Mouse (Mus musculus) kidney, adult 2 months (tissue): ENCODE measurements around the gene Gtsf1l. TPM values are rescaled to one million over a fixed set of nuclear protein-coding genes. Genes with fewer than 3 reads are reported as not detected.
A peak's percentile ranks its signal among the peaks of the same experiment; 100 is the strongest.
"Not testable (repeated sequence)": the region's sequence is repeated elsewhere in the genome, so short reads cannot be mapped to it uniquely, and the experiment has no call there.

Experiments used
- DNase-seq: peaks from one replicate; pipeline ENCODE4 v3.0.0; 2021
- H3K27ac ChIP-seq: fragments of 200-500 bp; 2 replicates; pipeline ENCODE4 v1.5.1; 2012; ENCODE audit warnings: low read depth, low read length, control low read depth, inconsistent platforms; ENCODE audit not compliant: insufficient read depth
- H3K27me3 ChIP-seq: fragments of 200-500 bp; replicated peaks from 2 replicates; pipeline ENCODE4 v1.6.1; 2012; ENCODE audit warnings: mild to moderate bottlenecking, moderate library complexity, low read length, inconsistent platforms; ENCODE audit not compliant: control insufficient read depth, insufficient read depth
- H3K36me3 ChIP-seq: fragments of 200-500 bp; 2 replicates; pipeline ENCODE4 v1.6.1; 2012; ENCODE audit warnings: mild to moderate bottlenecking, moderate library complexity, low read length, inconsistent platforms; ENCODE audit not compliant: control insufficient read depth, insufficient read depth
- H3K4me1 ChIP-seq: fragments of 200-500 bp; 2 replicates; pipeline ENCODE4 v1.6.1; 2011; ENCODE audit warnings: low read length; ENCODE audit not compliant: control insufficient read depth, insufficient read depth
- H3K4me3 ChIP-seq: fragments of 200-500 bp; 2 replicates; pipeline ENCODE4 v1.5.1; 2011; ENCODE audit warnings: mild to moderate bottlenecking, low read depth, low read length, control low read depth; ENCODE audit not compliant: insufficient read depth
- CTCF ChIP-seq: fragments of 200-500 bp; conservative IDR thresholded peaks from 2 replicates; pipeline ENCODE4 v1.5.1; 2011; ENCODE audit warnings: low read depth, mild to moderate bottlenecking, control low read depth, low read length, moderate library complexity, mixed read lengths; ENCODE audit not compliant: insufficient read depth, insufficient read length
- POLR2A ChIP-seq: fragments of 200-500 bp; IDR thresholded peaks from one replicate; pipeline ENCODE4 v1.6.1; 2011; ENCODE audit warnings: low read depth, low read length, control low read depth
- WGBS: fragments of 180-500 bp; shearing (Covaris S2); methylation state at CpG from one replicate; pipeline ENCODE4 v1.1.7; 2018; 5-methylcytosine and 5-hydroxymethylcytosine counted together
- polyA plus RNA-seq: library from polyadenylated mRNA; depleted of rRNA; stranded (reverse); fragments of >200 nt; gene quantifications from 2 replicates; pipeline ENCODE4 v1.2.3, GENCODE M21; 2012

The Gtsf1l gene
- polyA plus RNA-seq, 1 experiment, result not detected

DNA sequence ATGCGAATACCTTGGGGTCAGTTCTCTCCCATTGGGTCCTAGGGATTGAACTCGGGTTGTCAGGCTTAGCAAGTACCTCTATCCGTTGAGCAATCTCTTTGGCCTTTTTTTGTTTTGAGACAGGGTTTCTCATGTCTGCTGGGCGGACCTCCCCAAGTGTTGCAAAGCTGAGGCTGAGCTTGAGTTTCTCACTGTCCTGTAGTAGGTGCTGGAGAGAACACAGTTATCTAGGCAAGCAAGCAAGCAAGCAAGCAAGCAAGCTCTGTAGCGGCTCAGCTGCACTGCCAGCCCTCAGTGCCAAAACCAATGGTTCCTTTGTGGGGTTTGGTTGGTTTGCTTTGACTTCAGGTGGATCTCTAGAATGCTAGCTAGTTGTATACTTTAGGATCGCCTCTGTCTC, 27.0 kb downstream of the Gtsf1l start:
- no peak overlapping the region for H3K4me3 ChIP-seq
- TF ChIP-seq CTCF (no peak), POLR2A (no peak)
- H3K27ac ChIP-seq, result no peak overlapping the region
- WGBS, result 87% methylated on average over 6 of the region's 6 CpGs
- DNase-seq, result no peak
- H3K27me3 ChIP-seq, result no peaks in the 10 kb centered on the region
- H3K36me3 ChIP-seq, result no peaks in the 10 kb centered on the region
- H3K4me1 ChIP-seq, result no peaks in the 10 kb centered on the region

- not testable (repeated sequence) for H3K27me3 ChIP-seq, H3K27ac ChIP-seq, DNase-seq, H3K4me1 ChIP-seq, H3K36me3 ChIP-seq, H3K4me3 ChIP-seq
- WGBS, result 87% methylated on average over 7 of the region's 7 CpGs
Measured at GRCm38 (mm10) chr2:163058981-163059380, 28.7 kb downstream of the Gtsf1l start.

GRCm38 (mm10) chr2:163056584-163056983, 31.1 kb downstream of the Gtsf1l start:
- no peak overlapping the region for H3K27ac ChIP-seq
- DNase-seq, result no peak
- TF ChIP-seq POLR2A, result no peak
- no peak for TF ChIP-seq CTCF

DNA sequence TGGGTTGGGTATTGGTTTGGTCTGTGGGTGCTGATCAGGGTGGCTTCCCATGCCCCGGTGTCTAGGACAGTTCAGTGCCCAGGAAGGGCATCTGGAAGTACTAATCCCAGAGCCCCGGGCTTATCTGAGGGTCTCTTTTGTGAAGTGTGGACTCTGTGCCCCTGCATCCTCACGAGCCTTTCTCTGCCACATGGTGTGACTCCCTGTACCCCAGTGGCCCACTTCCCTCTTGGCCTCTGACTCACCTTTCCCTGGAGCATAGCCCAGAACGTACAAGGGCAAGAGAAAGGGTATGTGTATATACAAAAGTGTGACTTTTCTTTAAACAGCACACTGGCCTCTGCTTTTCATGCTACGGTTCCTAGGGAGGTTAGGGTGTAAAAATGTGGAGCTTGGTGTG, 31.9 kb downstream of the Gtsf1l start:
- DNase-seq, result no peak
- TF ChIP-seq CTCF (no peak), POLR2A (no peak)
- Histone ChIP-seq H3K27ac (no peak overlapping the region), H3K4me3 (no peak overlapping the region), H3K4me1 (peaks cover 3% of the 10 kb centered on the region; the same call in 1 of the 2 replicates), H3K27me3 (0 out of 2 replicates have a peak, but pooled peaks cover 1% of the 10 kb centered on the region), H3K36me3 (no peaks in the 10 kb centered on the region)
- 56% methylated on average over 5 of the region's 5 CpGs for WGBS

More at GRCm38 (mm10) chr2:163056584-163056983, 31.1 kb downstream of the Gtsf1l start:
- 0 out of 2 replicates have a peak, but pooled peaks cover 1% of the 10 kb centered on the region for H3K27me3 ChIP-seq
- H3K4me1 ChIP-seq, result peaks cover 3% of the 10 kb centered on the region; the same call in 1 of the 2 replicates
- H3K36me3 ChIP-seq, result no peaks in the 10 kb centered on the region
- WGBS, result 80% methylated on average over 9 of the region's 9 CpGs
- H3K4me3 ChIP-seq, result no peak overlapping the region

GRCm38 (mm10) chr2:163054891-163055494, 32.7 kb downstream of the Gtsf1l start:
- H3K36me3 ChIP-seq, result no peaks in the 10 kb centered on the region
- H3K27ac ChIP-seq, result no peak overlapping the region
- no peak for DNase-seq
- no peak for TF ChIP-seq POLR2A
- no peak for TF ChIP-seq CTCF
- 2% methylated on average over 38 of the region's 38 CpGs for WGBS
- 0 out of 2 replicates have a peak overlapping the region, but pooled peaks have one; percentile 30 for H3K4me3 ChIP-seq
- peaks cover 3% of the 10 kb centered on the region; the same call in 1 of the 2 replicates for H3K4me1 ChIP-seq
- H3K27me3 ChIP-seq, result 0 out of 2 replicates have a peak, but pooled peaks cover 1% of the 10 kb centered on the region

DNA sequence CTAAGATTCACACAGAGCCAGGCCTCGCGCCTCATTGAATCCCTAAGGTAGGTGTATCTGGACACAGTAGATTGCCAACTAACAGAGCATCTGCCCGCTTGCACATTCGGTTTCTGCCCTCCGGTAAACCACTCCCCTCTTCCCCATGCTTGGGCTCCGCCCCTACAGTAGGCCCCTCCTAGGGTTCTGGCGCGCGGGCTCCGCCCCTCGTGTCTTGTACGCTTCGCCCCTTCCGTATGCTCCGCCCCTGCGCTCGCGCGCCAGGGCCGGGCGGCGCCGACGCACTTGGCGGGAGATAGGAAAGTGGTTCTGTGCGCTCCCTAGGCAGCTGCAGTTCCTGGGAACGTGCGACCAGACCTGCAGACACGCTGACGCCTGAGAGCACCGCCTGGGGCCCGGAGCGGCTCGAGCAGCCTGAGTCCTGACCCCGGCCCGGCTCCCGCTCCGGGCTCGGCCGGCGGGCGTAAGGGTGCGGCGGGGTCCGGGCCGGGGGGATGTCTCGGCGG, 33.3 kb downstream of the Gtsf1l start, which contains the start of gene Mybl2:
Gene Mybl2, plus strand, starts transcription at position 353 of the 506 bp plus-strand sequence.
- Histone ChIP-seq H3K27me3 (0 out of 2 replicates have a peak, but pooled peaks cover 1% of the 10 kb centered on the region), H3K4me3 (peak within 1 kb of the TSS; percentile 30), H3K36me3 (no peaks in the 10 kb centered on the region), H3K4me1 (peaks cover 3% of the 10 kb centered on the region; the same call in 1 of the 2 replicates), H3K27ac (no peak within 1 kb of the TSS)
- TF ChIP-seq CTCF, result no peak
- TF ChIP-seq POLR2A, result no peak
- DNase-seq, result peak; percentile 95
- WGBS, result 2% methylated on average over 48 of the region's 48 CpGs

- no peak overlapping the region for H3K4me3 ChIP-seq
- no peak overlapping the region for H3K27ac ChIP-seq
- 81% methylated on average over 4 of the region's 4 CpGs for WGBS
- peaks cover 3% of the 10 kb centered on the region; the same call in 1 of the 2 replicates for H3K4me1 ChIP-seq
- H3K36me3 ChIP-seq, result no peaks in the 10 kb centered on the region
- DNase-seq, result no peak
- H3K27me3 ChIP-seq, result 0 out of 2 replicates have a peak, but pooled peaks cover 1% of the 10 kb centered on the region
- no peak for TF ChIP-seq CTCF
- no peak for TF ChIP-seq POLR2A
Measured at GRCm38 (mm10) chr2:163052826-163053225, 34.8 kb downstream of the Gtsf1l start.
